Mouse (Mus musculus) C2C12 (cell line): ENCODE data around the gene Ier3.

Experiments used
- CEBPB ChIP-seq: IDR thresholded peaks from one replicate; pipeline ENCODE4 v1.6.1; 2011; ENCODE audit warnings: low read depth, mild to moderate bottlenecking, control low read depth, moderate library complexity
- CTCF ChIP-seq: IDR thresholded peaks from one replicate; pipeline ENCODE4 v1.5.1; 2011; ENCODE audit not compliant: control insufficient read depth, insufficient read depth, insufficient read length
- FOSL1 ChIP-seq: IDR thresholded peaks from one replicate; pipeline ENCODE4 v1.8.0; 2011; ENCODE audit warnings: mild to moderate bottlenecking, low read length; ENCODE audit not compliant: poor library complexity, insufficient read depth, severe bottlenecking
- MAX ChIP-seq: IDR thresholded peaks from one replicate; pipeline ENCODE4 v1.6.1; 2011; ENCODE audit warnings: mild to moderate bottlenecking, control low read depth
- MYOD1 ChIP-seq: IDR thresholded peaks from one replicate; pipeline ENCODE4 v1.6.1; 2011; ENCODE audit warnings: low read depth; ENCODE audit not compliant: control insufficient read depth, insufficient read length
- MYOG ChIP-seq: IDR thresholded peaks from one replicate; pipeline ENCODE4 v1.6.1; 2011; ENCODE audit not compliant: control insufficient read depth, insufficient read length; ENCODE audit errors: extremely low read depth
- USF1 ChIP-seq: IDR thresholded peaks from one replicate; pipeline ENCODE4 v1.6.1; 2011; ENCODE audit warnings: low read depth, mild to moderate bottlenecking, control low read depth, moderate library complexity

- no peak for TF ChIP-seq CTCF
- TF ChIP-seq MAX, result no peak
- TF ChIP-seq MYOD1, result no peak
- TF ChIP-seq CEBPB, result no peak
- no peak for TF ChIP-seq USF1
- no peak for TF ChIP-seq MYOG
- TF ChIP-seq FOSL1, result no peak
Measured at GRCm38 (mm10) chr17:35842006-35842405, 20.5 kb downstream of the Ier3 start.
